Mouse (Mus musculus) megakaryocyte, embryonic 14.5 days (primary cell): ENCODE data around the gene Helt.

Experiments used
- FLI1 ChIP-seq: IDR thresholded peaks from 2 replicates; pipeline ENCODE4 v1.6.1; 2012; ENCODE audit warnings: low read length, inconsistent platforms, mixed read lengths
- GATA1 ChIP-seq: IDR thresholded peaks from 3 replicates; pipeline ENCODE4 v1.6.1; 2012; ENCODE audit warnings: mixed read lengths, low read length, inconsistent platforms, borderline replicate concordance

DNA sequence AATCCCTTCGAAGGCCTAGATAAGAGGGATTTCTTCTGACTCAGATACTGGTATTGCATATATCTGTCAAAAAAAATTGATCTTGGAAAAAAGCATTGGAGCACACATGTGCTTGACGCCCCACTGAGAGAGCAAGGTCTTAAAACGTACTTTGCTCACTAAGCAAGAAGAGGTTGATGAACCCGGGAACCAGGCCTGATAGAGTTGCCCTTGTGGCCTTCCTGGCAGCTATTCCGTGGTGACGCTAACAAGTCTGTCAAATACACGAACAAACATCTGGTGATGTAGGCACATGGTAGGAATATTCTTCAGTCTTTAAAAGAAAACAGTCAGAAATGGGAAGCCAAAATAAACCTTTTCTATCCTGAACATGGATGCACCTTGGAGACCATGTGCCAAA is 32.8 kb upstream of the Helt start:
- no peak for TF ChIP-seq GATA1
- TF ChIP-seq FLI1, result no peak
